Mouse (Mus musculus): Measurements from ENCODE around the gene Eefsec.

GRCm38 (mm10) chr6:88431202-88431601 is 15.1 kb downstream of the Eefsec start:
- TF ChIP-seq POLR2A (IDR thresholded peaks at IDR 0.05; ENCODE audit: control insufficient read depth in 1 of 2, insufficient read depth in 1 of 2, low read depth in 1 of 2, low read length in 2 of 2, poor library complexity in 1 of 2): no peak
- no peak for TF ChIP-seq ZMIZ1 (IDR thresholded peaks at IDR 0.05; ENCODE audit: low read depth, low read length)
- TF ChIP-seq CTCF (IDR thresholded peaks at IDR 0.05 in 2 of 3, conservative IDR thresholded peaks at IDR 0.05 in 1 of 3; ENCODE audit: control insufficient read depth in 1 of 3, insufficient read depth in 1 of 3, low read depth in 2 of 3, low read length in 3 of 3, poor library complexity in 1 of 3, severe bottlenecking in 1 of 3): peak in 2 of 3 experiments; percentile 57 to 64; a peak in 4 of 6 replicates
- TF ChIP-seq CHD1 (IDR thresholded peaks at IDR 0.05; ENCODE audit: low read depth, low read length): no peak
- no peak for TF ChIP-seq POLR2AphosphoS2 (IDR thresholded peaks at IDR 0.05; ENCODE audit: low read length)
- TF ChIP-seq TCF12 (IDR thresholded peaks at IDR 0.05; ENCODE audit: low read depth, low read length): no peak
- no peak for TF ChIP-seq EP300 (IDR thresholded peaks at IDR 0.05; ENCODE audit: low read depth in 1 of 2, low read length in 2 of 2)
